Mouse (Mus musculus): ENCODE results near the gene Fars2.

Gene Fars2

DNA sequence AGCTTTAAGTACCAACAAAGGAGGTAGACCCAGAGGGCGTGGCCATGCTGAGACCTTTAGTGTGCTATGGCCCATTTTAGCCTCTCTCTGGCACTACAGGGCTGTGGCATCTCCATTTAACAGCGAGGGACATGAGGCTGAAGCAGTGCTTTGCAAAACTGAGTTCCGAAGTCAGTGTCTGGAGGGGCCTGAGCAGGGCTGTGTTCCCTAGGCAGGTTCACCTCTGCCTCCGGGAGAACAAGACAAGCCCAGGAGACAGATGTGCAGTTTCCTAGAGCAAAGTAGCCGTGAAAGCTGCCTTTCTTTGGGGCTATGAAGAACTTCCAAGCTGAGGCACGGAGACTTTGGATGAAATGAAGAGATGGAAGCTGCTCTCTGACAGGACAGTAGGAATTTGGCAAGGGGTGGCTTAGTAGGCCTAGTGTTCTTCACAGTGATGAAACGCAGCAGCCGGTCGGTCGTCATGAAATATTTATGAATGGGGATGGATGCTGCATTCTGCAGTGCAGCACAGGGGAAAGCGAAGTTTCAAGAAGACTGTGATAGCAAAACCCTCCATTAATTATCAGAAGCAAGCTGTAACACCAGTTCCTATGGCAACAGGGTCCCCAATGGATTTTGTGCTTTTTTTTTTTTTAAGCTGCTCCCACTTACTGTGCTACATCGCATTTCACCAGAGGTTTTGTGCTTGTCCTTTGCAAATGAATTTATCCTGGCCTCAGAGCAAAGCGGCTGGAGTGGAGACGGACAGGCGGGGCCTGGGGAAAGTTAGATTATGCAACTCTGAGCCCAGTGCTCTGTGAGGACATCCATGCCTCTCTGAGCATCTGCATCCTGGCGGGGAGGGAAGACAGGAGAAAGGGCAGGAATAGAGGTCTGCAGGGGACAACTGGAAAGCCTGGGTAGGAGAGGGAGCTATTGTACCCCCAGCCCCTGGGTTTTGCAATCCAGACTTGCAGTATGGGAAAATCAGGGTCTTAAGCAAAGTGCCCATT, 445.5 kb downstream of the Fars2 start:
- no peak for DNase-seq (ENCODE audit: extremely low spot score, low spot score)

DNA sequence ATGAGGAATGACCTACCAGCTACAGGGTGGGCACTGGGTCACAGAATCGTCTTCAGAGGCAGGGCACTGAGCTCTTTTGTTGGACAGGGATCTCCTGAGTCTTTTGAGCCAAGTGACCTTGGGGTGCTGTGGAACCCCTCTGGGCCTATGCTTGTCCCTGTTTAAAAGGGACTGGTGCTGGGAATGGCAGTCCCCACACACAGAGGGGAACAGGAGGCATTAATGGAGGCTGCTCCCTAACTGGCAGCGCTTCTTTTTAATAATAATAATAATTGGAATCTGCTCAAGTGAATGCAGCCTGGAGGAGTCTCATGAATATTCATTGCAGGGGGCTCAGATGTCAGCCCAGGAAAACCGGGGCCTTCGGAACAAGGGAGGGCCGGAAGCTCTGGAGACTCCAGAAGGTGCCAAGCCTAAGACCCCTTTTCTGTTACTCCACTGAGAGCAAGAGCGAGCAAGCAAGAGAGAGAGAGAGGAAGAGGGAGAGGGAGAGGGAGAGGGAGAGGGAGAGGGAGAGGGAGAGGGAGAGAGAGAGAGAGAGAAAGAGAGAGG, 447.6 kb downstream of the Fars2 start:
- no peak for DNase-seq (ENCODE audit: extremely low spot score, low spot score)

DNA sequence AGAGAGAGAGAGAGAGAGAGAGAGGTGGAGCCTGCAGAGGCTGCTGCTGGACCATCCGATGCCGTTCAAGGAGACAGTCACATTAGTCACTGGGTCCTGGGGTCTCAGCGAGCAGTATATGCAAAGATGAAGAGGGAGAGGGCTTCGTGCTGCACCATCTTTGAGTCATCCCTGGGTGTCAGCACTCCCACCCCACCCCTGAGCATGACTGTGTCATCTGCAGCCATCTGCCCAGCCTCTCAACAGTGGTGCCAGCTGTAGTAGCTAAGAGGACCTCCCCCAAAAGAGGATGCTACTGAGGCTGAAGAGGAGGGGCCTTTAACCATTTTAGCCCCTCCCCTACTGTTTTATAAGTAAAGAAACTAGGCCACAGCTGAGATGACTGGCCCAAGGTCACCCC, 459.6 kb downstream of the Fars2 start:
- no peak for DNase-seq (ENCODE audit: extremely low spot score, low spot score)

- DNase-seq (ENCODE audit: extremely low spot score, low spot score), result no peak
Observed at GRCm38 (mm10) chr13:36577916-36578568, 460.8 kb downstream of the Fars2 start.

DNA sequence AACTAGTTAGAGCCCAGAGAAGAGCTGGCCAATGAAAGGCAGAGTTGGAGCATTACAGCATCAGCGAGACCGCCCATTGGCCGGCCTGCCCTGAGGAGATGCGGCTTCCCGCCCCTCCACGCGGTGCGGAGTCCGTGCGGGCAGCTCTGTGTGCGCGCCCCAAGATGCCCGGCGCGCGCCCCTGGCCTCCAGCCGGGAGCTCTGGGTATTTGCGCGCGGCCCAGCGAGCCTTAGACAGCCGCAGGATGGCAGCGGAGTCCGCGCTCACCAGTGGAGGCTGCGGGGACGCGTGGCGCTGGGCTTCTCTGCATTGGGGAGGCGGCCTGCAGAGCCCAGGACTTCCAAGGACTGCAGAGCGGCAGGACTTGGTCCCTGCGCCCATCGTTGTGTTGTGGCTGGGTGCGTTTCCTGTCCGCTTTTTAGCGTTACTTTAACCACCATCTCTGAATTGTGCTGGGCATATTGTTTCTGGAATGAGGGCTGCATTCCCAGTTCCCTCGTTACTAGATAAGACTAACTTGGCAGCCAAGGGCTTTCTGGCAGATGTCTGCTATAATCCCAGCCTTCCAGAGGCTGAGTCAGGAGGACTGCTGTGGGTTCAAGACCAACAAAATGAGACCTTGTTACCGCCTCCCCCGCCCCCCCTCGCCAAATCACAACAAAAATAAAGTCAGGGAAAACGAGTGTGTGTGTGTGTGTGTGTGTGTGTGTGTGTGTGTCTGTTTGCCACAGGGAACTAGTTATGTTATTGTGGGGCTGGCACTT, 461.5 kb downstream of the Fars2 start:
- peak; percentile 83 for DNase-seq (ENCODE audit: extremely low spot score, low spot score)

DNA sequence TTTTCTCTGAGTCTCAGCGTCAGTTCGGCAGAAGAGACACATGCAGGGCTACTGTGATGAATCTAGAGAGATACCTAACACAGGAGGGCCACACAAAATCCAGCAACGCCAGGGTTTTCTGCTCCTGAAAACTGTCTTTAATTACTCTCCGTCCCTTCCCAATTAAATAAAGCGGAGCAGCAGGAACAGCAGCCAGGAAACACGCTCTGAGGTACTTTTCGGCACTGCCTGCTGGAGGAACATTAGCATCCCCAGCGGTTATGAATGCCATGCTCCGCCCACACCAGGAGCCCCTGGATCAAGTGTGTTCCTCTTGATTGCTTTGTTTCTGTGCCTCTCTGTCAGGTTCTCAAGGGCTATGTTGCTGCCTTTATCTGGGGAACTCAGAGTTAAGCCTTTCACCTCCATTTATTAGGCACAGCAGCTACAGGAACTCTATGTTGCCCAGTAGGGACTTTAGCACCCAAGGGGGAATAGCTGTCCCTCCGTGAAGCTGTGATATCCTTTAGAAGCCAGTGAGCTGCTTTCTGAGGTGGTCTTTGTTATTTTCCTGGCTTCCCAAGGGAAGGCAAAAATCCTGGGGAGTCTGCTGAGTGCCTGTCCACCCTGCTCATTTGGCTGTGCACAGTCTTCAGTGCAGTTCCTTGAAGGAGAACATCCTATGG, 465.3 kb downstream of the Fars2 start:
- peak; percentile 30 for DNase-seq (ENCODE audit: extremely low spot score, low spot score)

DNA sequence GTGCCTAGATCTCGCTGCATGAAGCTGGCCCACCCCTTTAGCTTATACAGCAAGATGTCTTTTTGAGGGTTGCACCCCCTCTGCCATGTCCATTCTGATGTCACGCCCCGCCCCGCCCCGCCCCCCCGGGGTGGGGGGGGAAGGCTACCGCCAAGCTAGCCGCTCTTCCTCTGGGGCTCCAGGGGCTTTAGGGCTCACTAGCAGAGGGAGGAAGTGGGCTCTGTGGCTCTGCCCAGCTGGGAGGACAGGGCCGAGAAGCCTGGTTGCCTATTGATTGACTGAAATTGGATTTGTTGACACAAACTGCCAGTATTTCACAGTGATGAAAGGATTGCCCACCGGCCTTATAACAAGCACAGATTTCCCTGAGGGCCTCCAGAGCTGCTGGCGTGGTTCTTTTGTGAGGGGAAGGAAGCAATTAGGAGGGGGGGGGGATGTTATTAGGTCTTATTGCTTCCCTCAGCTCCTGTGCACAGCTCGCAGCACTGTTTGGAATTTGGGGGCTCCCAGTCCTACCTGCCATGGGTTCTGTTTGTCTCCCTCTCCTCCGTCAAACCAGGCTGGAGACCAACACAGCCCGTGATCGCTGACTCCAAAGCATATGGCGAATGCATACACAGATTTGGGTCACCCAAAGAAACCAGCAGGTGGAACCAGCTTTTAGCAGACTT, 466.4 kb downstream of the Fars2 start:
- DNase-seq (ENCODE audit: extremely low spot score, low spot score), result peak; percentile 27

GRCm38 (mm10) chr13:36584197-36584596, 467.0 kb downstream of the Fars2 start:
- DNase-seq (ENCODE audit: extremely low spot score, low spot score), result no peak

GRCm38 (mm10) chr13:36589092-36589491, 471.9 kb downstream of the Fars2 start:
- DNase-seq (ENCODE audit: extremely low spot score, low spot score), result no peak

DNA sequence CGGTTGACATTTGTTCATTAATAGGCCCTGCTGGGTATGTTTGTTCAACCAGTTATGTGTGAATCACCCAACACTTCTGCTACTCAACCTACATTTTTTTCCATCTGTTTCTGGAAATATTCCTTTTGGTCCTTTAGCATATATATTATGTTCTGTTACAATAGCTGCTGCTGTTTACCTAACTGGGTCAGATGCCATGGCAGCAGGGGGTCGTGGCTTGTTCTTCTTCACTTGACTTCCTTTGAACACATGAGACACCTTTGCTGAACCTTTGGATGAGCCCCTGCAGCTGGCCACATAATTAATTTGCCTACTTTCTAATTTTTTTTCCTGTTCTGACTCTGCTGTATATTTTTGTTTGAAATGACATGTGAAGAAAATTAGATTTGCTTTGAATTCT, 475.1 kb downstream of the Fars2 start:
- DNase-seq (ENCODE audit: extremely low spot score, low spot score), result no peak

GRCm38 (mm10) chr13:36606717-36607116, 489.5 kb downstream of the Fars2 start:
- no peak for DNase-seq (ENCODE audit: extremely low spot score, low spot score)

DNA sequence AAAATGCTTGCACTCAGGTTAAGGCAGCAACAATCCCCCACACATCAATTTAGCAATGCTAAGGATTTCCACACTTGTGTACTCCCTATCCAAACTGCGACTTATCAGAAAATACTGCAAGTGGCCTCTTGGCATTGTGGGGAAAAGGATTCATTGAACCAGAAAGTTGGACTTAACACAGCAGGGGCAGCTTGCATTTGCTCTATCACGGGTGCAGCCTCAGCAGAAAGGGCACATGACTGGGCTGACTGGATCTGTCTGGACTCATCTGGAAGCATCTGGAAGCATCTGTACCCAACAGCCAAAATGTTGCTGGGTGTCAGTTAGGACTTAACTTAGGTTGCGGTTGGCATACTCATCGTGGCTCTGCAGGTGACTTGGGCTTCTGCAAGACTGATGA, 490.7 kb downstream of the Fars2 start:
- DNase-seq (ENCODE audit: extremely low spot score, low spot score), result no peak

DNA sequence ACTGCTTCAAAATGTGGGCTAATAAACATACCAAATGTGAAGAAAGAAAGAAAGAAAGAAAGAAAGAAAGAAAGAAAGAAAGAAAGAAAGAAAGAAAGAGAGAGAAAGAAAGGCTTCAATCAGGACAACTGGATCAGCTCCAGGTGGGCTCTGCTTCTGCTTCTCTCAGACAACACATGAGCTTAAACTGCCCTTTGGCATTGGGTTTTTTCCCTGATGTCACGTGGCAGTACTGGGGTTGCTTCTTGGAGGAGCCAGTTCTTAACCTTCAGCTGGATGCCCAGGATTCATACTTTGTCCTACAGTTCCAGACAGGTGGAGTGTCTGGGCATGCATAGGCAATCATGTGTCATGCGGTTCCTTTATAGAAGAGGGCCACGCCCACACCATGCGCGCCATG, 493.2 kb downstream of the Fars2 start:
- no peak for DNase-seq (ENCODE audit: extremely low spot score, low spot score)

DNA sequence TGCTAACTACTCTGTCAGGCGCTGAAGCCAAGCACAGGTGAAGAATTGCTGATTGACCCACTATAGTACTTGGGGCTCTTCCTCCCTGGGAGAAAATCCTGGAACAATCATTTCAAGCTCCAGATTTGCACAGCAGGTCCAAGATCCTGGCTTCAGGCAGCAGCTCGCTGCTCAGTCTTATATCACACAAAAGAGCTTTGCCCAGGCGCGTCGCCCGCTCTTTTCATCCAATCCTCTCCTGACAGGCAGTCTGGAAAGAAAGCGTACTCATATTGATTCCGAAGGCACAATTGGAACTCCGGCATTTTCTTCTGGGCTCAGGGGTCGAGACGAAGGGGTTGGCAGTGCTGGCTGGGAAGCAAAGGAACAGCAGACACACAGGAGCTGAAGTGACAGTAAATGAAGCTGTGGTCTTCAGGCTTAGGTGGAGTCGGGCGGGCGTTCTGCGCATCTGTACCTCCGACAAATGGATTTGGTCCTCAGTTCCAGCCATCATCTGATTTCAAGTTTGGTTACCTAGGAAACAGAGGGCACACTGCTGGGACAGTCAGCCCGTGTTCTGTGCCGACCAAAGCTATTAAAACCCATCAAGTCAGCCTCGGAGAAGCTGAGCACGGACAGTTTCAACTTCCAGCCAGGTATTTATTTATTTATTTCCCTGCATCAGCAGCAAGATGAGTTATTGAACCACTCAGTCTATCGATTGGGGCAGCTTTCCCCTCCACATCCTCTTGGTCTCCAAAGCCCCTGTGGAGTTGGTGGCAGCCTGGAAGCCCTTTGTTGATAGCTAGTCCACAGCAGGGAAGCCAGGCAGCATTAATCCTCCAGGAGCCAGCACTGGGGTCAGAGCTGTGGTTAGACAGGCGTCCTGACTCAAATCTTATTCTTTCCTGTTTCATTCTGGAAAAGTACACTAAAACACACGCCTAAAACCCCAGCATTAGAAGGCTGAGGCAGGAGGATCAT, 495.9 kb downstream of the Fars2 start:
- DNase-seq (ENCODE audit: extremely low spot score, low spot score), result no peak

DNA sequence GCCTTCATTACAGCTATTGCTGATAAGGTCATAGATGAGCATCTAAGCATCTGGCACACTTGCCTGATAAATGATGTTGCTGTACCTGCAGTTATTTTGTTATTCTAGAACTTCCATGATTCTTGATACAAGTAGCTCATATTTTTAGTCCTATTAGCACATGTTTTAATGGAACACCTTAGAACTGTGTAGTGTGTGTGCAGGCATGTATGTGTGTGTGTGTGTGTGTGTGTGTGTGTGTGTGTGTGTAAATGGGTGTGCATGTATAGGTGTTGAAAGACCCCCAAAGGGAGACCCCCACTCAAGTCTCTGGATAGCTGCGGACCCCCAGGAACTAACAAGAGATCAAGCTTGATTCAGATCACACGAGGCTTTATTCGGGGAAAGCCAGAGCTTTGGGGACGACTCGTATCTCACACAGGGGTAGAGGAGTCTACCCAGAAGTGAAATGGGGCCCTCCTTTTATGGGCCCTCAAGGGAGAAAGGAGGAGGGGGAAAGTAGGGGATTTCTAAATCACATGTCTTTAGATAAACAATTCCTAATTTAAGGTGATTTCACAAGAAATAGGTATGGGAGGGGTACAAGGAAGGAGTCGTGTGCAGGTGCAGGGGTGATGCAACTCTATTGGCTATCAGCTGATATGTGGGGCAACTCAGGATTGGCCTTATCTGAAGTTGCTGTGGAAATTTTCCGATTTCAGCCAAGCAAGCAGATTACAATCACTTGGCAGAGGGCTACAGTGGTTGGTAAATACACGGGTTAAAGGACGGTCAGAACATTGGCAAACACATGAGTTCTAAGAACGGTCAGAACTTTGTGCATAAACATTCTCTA, 503.5 kb downstream of the Fars2 start:
- DNase-seq (ENCODE audit: extremely low spot score, low spot score), result no peak

- no peak for DNase-seq (ENCODE audit: extremely low spot score, low spot score)
Observed at GRCm38 (mm10) chr13:36621333-36621659, 504.1 kb downstream of the Fars2 start.

GRCm38 (mm10) chr13:36623556-36623955, 506.3 kb downstream of the Fars2 start:
- no peak for DNase-seq (ENCODE audit: extremely low spot score, low spot score)

- no peak for DNase-seq (ENCODE audit: extremely low spot score, low spot score)
Observed at GRCm38 (mm10) chr13:36629154-36629553, 511.9 kb downstream of the Fars2 start.

DNA sequence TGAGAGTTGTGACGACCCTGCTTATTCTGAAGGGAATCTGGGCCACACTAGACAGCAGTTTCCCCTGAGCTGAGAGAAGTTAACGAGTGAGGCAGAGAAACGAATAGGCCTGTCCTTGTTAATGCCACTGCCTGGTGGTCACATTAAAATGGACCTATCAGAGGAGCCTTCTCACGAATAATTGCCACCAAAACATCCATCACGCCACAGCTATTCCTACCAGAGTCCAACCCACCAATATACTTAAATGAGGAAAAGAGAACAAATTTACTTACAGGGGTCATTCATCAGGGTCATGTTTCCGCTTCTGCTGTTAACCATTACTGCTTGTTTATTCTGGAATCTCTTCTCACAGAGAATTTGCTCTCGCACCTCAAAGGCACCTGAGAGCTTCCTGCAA, 531.0 kb downstream of the Fars2 start:
- DNase-seq (ENCODE audit: extremely low spot score, low spot score), result no peak

All from neural tube, embryonic 10.5 days (tissue).